Comparison of ENCODE assay signal across 8 mouse cellular contexts in the genomic region with DNA sequence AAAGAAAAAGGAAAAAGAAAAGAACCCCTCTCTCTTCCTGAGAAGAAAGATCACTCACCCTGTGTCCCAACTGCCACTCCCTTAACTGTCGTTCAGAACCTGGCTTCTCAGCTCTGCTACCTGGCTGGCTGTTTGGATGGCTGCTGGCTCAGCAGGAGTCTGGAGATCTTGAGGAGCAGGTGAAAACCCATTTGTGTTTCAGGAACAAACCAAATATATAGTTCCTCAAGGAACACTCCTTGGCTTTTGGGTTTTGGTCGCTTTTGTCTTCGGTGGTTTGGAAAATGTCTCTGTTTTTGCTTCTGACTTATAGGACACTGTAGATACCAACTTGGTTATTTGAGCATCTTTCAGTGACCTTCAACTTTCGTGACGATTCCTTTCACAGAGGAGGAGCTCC. TPM values are rescaled to one million over a fixed set of nuclear protein-coding genes. Genes with fewer than 3 reads are reported as not detected.
DNase-seq lines count a peak whose midpoint lies in the region; ATAC-seq and TF ChIP-seq lines count a peak whose summit lies in the region.

Gene Gatad1 (minus strand): TSS at position 101 of the 400 bp plus-strand sequence.

- DNase-seq in lung, postnatal 14 days: no peak
- DNase-seq in embryonic facial prominence, embryonic 14.5 days (ENCODE audit: low spot score): no peak
- no peak for DNase-seq in heart, postnatal 0 days (ENCODE audit: low spot score)
- DNase-seq in limb, embryonic 10.5 days (ENCODE audit: low spot score): no peak
- no peak for DNase-seq in cerebellum, postnatal 4 days (ENCODE audit: low spot score in 2 of 2)
- DNase-seq in cerebellum, postnatal 25 days: no peak

- H3K27ac ChIP-seq in lung, embryonic 15.5 days: no peak within 1 kb of the TSS
- H3K27ac ChIP-seq in embryonic facial prominence, embryonic 14.5 days (replicated peaks; ENCODE audit: low read depth, low read length): no peak within 1 kb of the TSS
- no peak within 1 kb of the TSS for H3K27ac ChIP-seq in heart, postnatal 0 days (ENCODE audit: low read depth)
- H3K27ac ChIP-seq in limb, embryonic 10.5 days: no peak within 1 kb of the TSS
- H3K27ac ChIP-seq in neural tube, embryonic 15.5 days (replicated peaks): no peak within 1 kb of the TSS

- no peaks in the 10 kb centered on the region for H3K4me1 ChIP-seq in lung, embryonic 15.5 days
- H3K4me1 ChIP-seq in embryonic facial prominence, embryonic 14.5 days (ENCODE audit: control insufficient read depth, insufficient read depth, low read length): no peaks in the 10 kb centered on the region
- H3K4me1 ChIP-seq in heart, postnatal 0 days (ENCODE audit: control insufficient read depth, insufficient read depth): no peaks in the 10 kb centered on the region
- H3K4me1 ChIP-seq in limb, embryonic 10.5 days: no peaks in the 10 kb centered on the region
- no peaks in the 10 kb centered on the region for H3K4me1 ChIP-seq in neural tube, embryonic 15.5 days

- TF ChIP-seq CTCF in heart, postnatal 0 days (IDR thresholded peaks at IDR 0.05; ENCODE audit: low read depth): no peak

- no peak within 1 kb of the TSS for H3K9ac ChIP-seq in lung, embryonic 15.5 days
- no peak within 1 kb of the TSS for H3K9ac ChIP-seq in embryonic facial prominence, embryonic 14.5 days (ENCODE audit: low read depth, low read length)
- H3K9ac ChIP-seq in heart, postnatal 0 days (replicated peaks; ENCODE audit: low read depth, low read length): no peak within 1 kb of the TSS
- no peak within 1 kb of the TSS for H3K9ac ChIP-seq in neural tube, embryonic 15.5 days (replicated peaks)

- no peaks in the 10 kb centered on the region for H3K36me3 ChIP-seq in lung, embryonic 15.5 days
- no peaks in the 10 kb centered on the region for H3K36me3 ChIP-seq in embryonic facial prominence, embryonic 14.5 days (ENCODE audit: control insufficient read depth, insufficient read depth, low read length)
- H3K36me3 ChIP-seq in heart, postnatal 0 days (replicated peaks; ENCODE audit: control insufficient read depth, insufficient read depth, low read length): no peaks in the 10 kb centered on the region
- no peaks in the 10 kb centered on the region for H3K36me3 ChIP-seq in limb, embryonic 10.5 days
- no peaks in the 10 kb centered on the region for H3K36me3 ChIP-seq in neural tube, embryonic 15.5 days

- H3K9me3 ChIP-seq in lung, embryonic 15.5 days: no peaks in the 10 kb centered on the region
- H3K9me3 ChIP-seq in embryonic facial prominence, embryonic 14.5 days (ENCODE audit: control insufficient read depth, low read length): no peaks in the 10 kb centered on the region
- H3K9me3 ChIP-seq in heart, postnatal 0 days (replicated peaks; ENCODE audit: control insufficient read depth, low read length): no peaks in the 10 kb centered on the region
- no peaks in the 10 kb centered on the region for H3K9me3 ChIP-seq in limb, embryonic 10.5 days (replicated peaks)
- no peaks in the 10 kb centered on the region for H3K9me3 ChIP-seq in neural tube, embryonic 15.5 days (replicated peaks)

- TF ChIP-seq EP300 in heart, postnatal 0 days (IDR thresholded peaks at IDR 0.05; ENCODE audit: low read depth): no peak

- H3K4me3 ChIP-seq in lung, embryonic 15.5 days: no peak within 1 kb of the TSS
- H3K4me3 ChIP-seq in embryonic facial prominence, embryonic 14.5 days (ENCODE audit: low read depth, low read length): no peak within 1 kb of the TSS
- H3K4me3 ChIP-seq in heart, postnatal 0 days (ENCODE audit: low read depth, low read length): no peak within 1 kb of the TSS
- no peak within 1 kb of the TSS for H3K4me3 ChIP-seq in limb, embryonic 10.5 days
- no peak within 1 kb of the TSS for H3K4me3 ChIP-seq in neural tube, embryonic 15.5 days (replicated peaks)

- H3K27me3 ChIP-seq in lung, embryonic 15.5 days: no peaks in the 10 kb centered on the region
- no peaks in the 10 kb centered on the region for H3K27me3 ChIP-seq in embryonic facial prominence, embryonic 14.5 days (replicated peaks; ENCODE audit: control insufficient read depth, insufficient read depth, low read length)
- no peaks in the 10 kb centered on the region for H3K27me3 ChIP-seq in heart, postnatal 0 days (ENCODE audit: control insufficient read depth, insufficient read depth, low read length)
- no peaks in the 10 kb centered on the region for H3K27me3 ChIP-seq in limb, embryonic 10.5 days (ENCODE audit: low read depth, poor library complexity, severe bottlenecking)
- H3K27me3 ChIP-seq in neural tube, embryonic 15.5 days (replicated peaks): no peaks in the 10 kb centered on the region

- no peak for ATAC-seq in lung, embryonic 15.5 days (ENCODE audit: borderline replicate concordance, extremely low read depth, low FRiP score, low TSS enrichment)
- ATAC-seq in embryonic facial prominence, embryonic 14.5 days (ENCODE audit: low read depth): no peak
- no peak for ATAC-seq in heart, postnatal 0 days (ENCODE audit: insufficient read depth, low read depth)
- ATAC-seq in neural tube, embryonic 15.5 days (ENCODE audit: low FRiP score): no peak

- H3K4me2 ChIP-seq in lung, embryonic 15.5 days: no peak within 1 kb of the TSS
- H3K4me2 ChIP-seq in embryonic facial prominence, embryonic 14.5 days (ENCODE audit: low read depth, low read length): no peak within 1 kb of the TSS
- no peak within 1 kb of the TSS for H3K4me2 ChIP-seq in heart, postnatal 0 days (ENCODE audit: low read depth, low read length)
- no peak within 1 kb of the TSS for H3K4me2 ChIP-seq in neural tube, embryonic 15.5 days

- 73% methylated on average over 5 of the region's 5 CpGs for WGBS in lung, embryonic 15.5 days
- WGBS in embryonic facial prominence, embryonic 14.5 days: 81% methylated on average over 5 of the region's 5 CpGs
- 66% methylated on average over 5 of the region's 5 CpGs for WGBS in heart, postnatal 0 days
- 80% methylated on average over 5 of the region's 5 CpGs for WGBS in limb, embryonic 10.5 days
- 70% methylated on average over 5 of the region's 5 CpGs for WGBS in neural tube, embryonic 15.5 days

RNA-seq across cellular contexts. Expression of gene Gatad1, which starts in this region (rescaled TPM):
- 65.9 and 66.8 TPM in 2 replicates for polyA plus RNA-seq in lung, embryonic 15.5 days (2015; fragmentation: Nextera tagmentation; extraction: Ambion mirVana)
- 65.2 and 65.8 TPM in 2 replicates for polyA plus RNA-seq in embryonic facial prominence, embryonic 14.5 days (2014; fragmentation: Nextera tagmentation; extraction: Ambion mirVana)
- total RNA-seq in heart, postnatal 0 days (2014; rRNA removed; ENCODE audit: low replicate concordance): 73.8 and 114 TPM in 2 replicates
- 72.7 and 76.5 TPM in 2 replicates for polyA plus RNA-seq in heart, postnatal 0 days (2015; fragmentation: Nextera tagmentation; extraction: Ambion mirVana)
- 66.9 and 68.7 TPM in 2 replicates for polyA plus RNA-seq in limb, embryonic 10.5 days (2016; fragmentation: Nextera tagmentation; extraction: Ambion mirVana)
- 60.7 and 61.3 TPM in 2 replicates for polyA plus RNA-seq in neural tube, embryonic 15.5 days (2015; fragmentation: Nextera tagmentation; extraction: Ambion mirVana)
